Mouse (Mus musculus) liver, adult 2 months (tissue): ENCODE measurements at regions not wholly inside any gene's neighbourhood (a gene's known extent, or its start where the extent isn't known, plus 50 kb on each side); places are given as distances from the start of the nearest gene placed in this dataset.

ENCODE experiments used
- DNase-seq: peaks from one replicate; pipeline ENCODE4 v3.0.0-alpha.2; 2011; ENCODE audit warnings: low read depth, low spot score; ENCODE audit errors: extremely low read depth
- H3K27ac ChIP-seq: fragments of 200-500 bp; replicated peaks from 2 replicates; pipeline ENCODE4 v1.5.1; 2012; ENCODE audit warnings: low read depth, mild to moderate bottlenecking, control low read depth, inconsistent platforms, low read length; ENCODE audit not compliant: insufficient read depth
- H3K27me3 ChIP-seq: fragments of 200-500 bp; 2 replicates; pipeline ENCODE4 v1.6.1; 2012; ENCODE audit warnings: mild to moderate bottlenecking, moderate library complexity, low read length, inconsistent platforms; ENCODE audit not compliant: control insufficient read depth, insufficient read depth
- H3K36me3 ChIP-seq: fragments of 200-500 bp; 2 replicates; pipeline ENCODE4 v1.6.1; 2012; ENCODE audit warnings: low read length, inconsistent platforms; ENCODE audit not compliant: control insufficient read depth, insufficient read depth
- H3K4me1 ChIP-seq: fragments of 200-500 bp; 2 replicates; pipeline ENCODE4 v1.6.1; 2011; ENCODE audit warnings: low read length; ENCODE audit not compliant: control insufficient read depth, insufficient read depth
- H3K4me3 ChIP-seq: fragments of 200-500 bp; 2 replicates; pipeline ENCODE4 v1.5.1; 2011; ENCODE audit warnings: low read depth, mild to moderate bottlenecking, control low read depth, low read length, moderate library complexity; ENCODE audit not compliant: insufficient read depth
- H3K79me2 ChIP-seq: fragments of 200-500 bp; 2 replicates; pipeline ENCODE4 v1.6.1; 2012; ENCODE audit warnings: inconsistent platforms, mild to moderate bottlenecking, low read length, moderate library complexity; ENCODE audit not compliant: control insufficient read depth, insufficient read depth
- H3K9ac ChIP-seq: fragments of 200-500 bp; 2 replicates; pipeline ENCODE4 v1.6.1; 2012; ENCODE audit warnings: low read depth, mild to moderate bottlenecking, control low read depth, inconsistent platforms, low read length
- CTCF ChIP-seq: fragments of 200-500 bp; IDR thresholded peaks from 2 replicates; pipeline ENCODE4 v1.5.1; 2011; ENCODE audit warnings: low read depth, low read length, control low read depth
- POLR2A ChIP-seq: fragments of 200-500 bp; IDR thresholded peaks from 2 replicates; pipeline ENCODE4 v1.6.1; 2011; ENCODE audit warnings: low read length, control low read depth; ENCODE audit not compliant: insufficient read depth; ENCODE audit errors: extremely low read depth
- WGBS: fragments of 180-500 bp; shearing (Covaris S2); methylation state at CpG from one replicate; pipeline ENCODE4 v1.1.7; 2018; 5-methylcytosine and 5-hydroxymethylcytosine counted together

GRCm38 (mm10) chr1:83796961-83797891 is 389.2 kb upstream of the Sphkap start:
- WGBS = 73% methylated on average over 7 of the region's 7 CpGs
- no peak overlapping the region for H3K9ac ChIP-seq
- DNase-seq = no peak

GRCm38 (mm10) chr1:83777151-83777550 is 369.2 kb upstream of the Sphkap start:
- 52% methylated on average over 1 of the region's 1 CpGs for WGBS
- H3K36me3 ChIP-seq = no peaks in the 10 kb centered on the region
- TF ChIP-seq POLR2A = no peak
- no peak for TF ChIP-seq CTCF
- no peaks in the 10 kb centered on the region for H3K4me1 ChIP-seq
- DNase-seq = no peak
- no peak overlapping the region for H3K4me3 ChIP-seq
- no peaks in the 10 kb centered on the region for H3K27me3 ChIP-seq
- H3K27ac ChIP-seq = no peak overlapping the region
- H3K9ac ChIP-seq = no peak overlapping the region
- H3K79me2 ChIP-seq = no peaks in the 10 kb centered on the region

More at GRCm38 (mm10) chr1:83796961-83797891, 389.2 kb upstream of the Sphkap start:
- H3K79me2 ChIP-seq = no peaks in the 10 kb centered on the region
- no peaks in the 10 kb centered on the region for H3K36me3 ChIP-seq
- no peak overlapping the region for H3K27ac ChIP-seq
- H3K4me3 ChIP-seq = no peak overlapping the region
- TF ChIP-seq POLR2A (no peak), CTCF (no peak)
- no peaks in the 10 kb centered on the region for H3K27me3 ChIP-seq
- no peaks in the 10 kb centered on the region for H3K4me1 ChIP-seq

- Histone ChIP-seq H3K27ac (no peak overlapping the region), H3K4me3 (no peak overlapping the region), H3K4me1 (no peaks in the 10 kb centered on the region), H3K9ac (no peak overlapping the region), H3K27me3 (no peaks in the 10 kb centered on the region), H3K36me3 (no peaks in the 10 kb centered on the region), H3K79me2 (no peaks in the 10 kb centered on the region)
- 64% methylated on average over 3 of the region's 3 CpGs for WGBS
- DNase-seq = no peak
- TF ChIP-seq POLR2A (no peak), CTCF (no peak)
Observed at GRCm38 (mm10) chr1:83771160-83771559, 363.2 kb upstream of the Sphkap start.

- TF ChIP-seq POLR2A = no peak
- TF ChIP-seq CTCF = no peak
- no peak overlapping the region for H3K9ac ChIP-seq
- 83% methylated on average over 4 of the region's 4 CpGs for WGBS
Observed at GRCm38 (mm10) chr1:83761499-83761898, 353.5 kb upstream of the Sphkap start.

GRCm38 (mm10) chr1:83756866-83757265 is 348.9 kb upstream of the Sphkap start:
- Histone ChIP-seq H3K4me1 (no peaks in the 10 kb centered on the region), H3K27ac (no peak overlapping the region), H3K27me3 (no peaks in the 10 kb centered on the region), H3K4me3 (no peak overlapping the region), H3K36me3 (no peaks in the 10 kb centered on the region), H3K79me2 (no peaks in the 10 kb centered on the region), H3K9ac (no peak overlapping the region)
- peak; percentile 2 for DNase-seq
- TF ChIP-seq CTCF (no peak), POLR2A (no peak)

More at GRCm38 (mm10) chr1:83761499-83761898, 353.5 kb upstream of the Sphkap start:
- no peaks in the 10 kb centered on the region for H3K27me3 ChIP-seq
- no peak overlapping the region for H3K27ac ChIP-seq
- H3K4me1 ChIP-seq = no peaks in the 10 kb centered on the region
- no peaks in the 10 kb centered on the region for H3K79me2 ChIP-seq
- DNase-seq = no peak
- no peaks in the 10 kb centered on the region for H3K36me3 ChIP-seq
- no peak overlapping the region for H3K4me3 ChIP-seq

- H3K4me1 ChIP-seq = no peaks in the 10 kb centered on the region
- H3K27ac ChIP-seq = no peak overlapping the region
- no peaks in the 10 kb centered on the region for H3K27me3 ChIP-seq
- TF ChIP-seq POLR2A = no peak
- no peak for DNase-seq
- H3K36me3 ChIP-seq = no peaks in the 10 kb centered on the region
- H3K79me2 ChIP-seq = no peaks in the 10 kb centered on the region
- 85% methylated on average over 1 of the region's 1 CpGs for WGBS
- H3K4me3 ChIP-seq = no peak overlapping the region
- H3K9ac ChIP-seq = no peak overlapping the region
Observed at GRCm38 (mm10) chr1:83755336-83755735, 347.3 kb upstream of the Sphkap start.
